Mouse (Mus musculus): Measurements from ENCODE around the gene Hdac4.

Gene Hdac4

DNA sequence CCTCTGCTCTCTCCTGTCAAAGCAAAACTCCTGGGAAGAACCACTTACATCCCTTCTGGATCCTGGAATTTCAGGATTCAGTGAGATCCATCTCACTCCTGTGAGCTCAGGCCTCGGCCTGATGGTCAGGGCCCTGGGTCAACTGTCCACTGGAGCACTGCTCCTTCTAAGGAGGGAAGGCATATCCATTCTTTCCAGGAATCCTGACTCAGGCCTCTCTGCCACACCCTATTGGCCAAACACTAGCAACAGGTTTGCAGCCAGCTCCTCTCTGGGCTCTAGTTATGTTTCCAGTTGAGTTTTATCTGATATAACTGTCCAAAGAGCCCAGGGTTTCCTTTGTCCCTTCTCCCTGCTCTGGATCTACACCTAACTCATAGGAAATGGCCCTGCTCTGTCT lies 254.4 kb downstream of the Hdac4 start:
- in situ Hi-C loops (cut with MboI; ENCODE audit: unreplicated experiment in 2 of 2) = no loop called here

DNA sequence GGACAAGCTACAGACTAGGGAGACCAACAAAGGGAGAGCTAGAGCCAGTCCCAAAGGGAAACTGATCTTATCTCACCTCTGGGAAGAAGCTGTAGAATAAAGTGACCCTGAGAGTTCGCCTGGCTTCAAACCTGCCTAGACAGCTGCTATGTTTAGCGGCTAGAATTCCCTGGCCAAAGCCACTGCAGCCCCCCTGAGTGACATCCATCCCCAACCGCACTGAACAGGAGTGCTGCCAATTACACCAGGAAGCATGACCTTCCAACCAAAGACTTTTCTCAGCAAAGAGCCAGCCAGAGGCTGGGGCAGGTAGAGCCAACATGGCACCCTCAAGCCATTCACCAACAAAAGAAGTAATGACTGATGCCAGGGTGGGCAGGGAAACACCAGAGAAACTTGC lies 260.3 kb downstream of the Hdac4 start:
- in situ Hi-C loops (cut with MboI; ENCODE audit: unreplicated experiment in 2 of 2) = no loop called here

DNA sequence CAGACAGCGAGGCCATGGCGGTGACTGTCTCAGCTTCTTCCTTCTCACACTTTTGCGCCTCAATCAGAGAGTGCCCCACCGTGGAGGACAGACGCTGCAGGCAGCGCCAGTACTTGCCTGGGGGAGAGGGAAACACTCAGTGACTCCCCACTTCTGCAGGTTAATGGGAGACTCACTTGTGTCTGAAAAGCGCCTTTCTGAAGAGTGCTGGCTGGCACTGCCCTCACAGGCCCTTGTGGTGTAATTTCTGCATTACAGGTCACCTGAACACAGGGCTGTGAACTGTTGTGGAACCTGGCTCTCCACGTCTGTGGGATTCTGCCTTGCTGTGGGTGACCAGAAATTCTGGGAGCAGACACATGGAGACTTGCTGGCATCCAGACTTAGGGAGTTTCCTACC lies 261.8 kb downstream of the Hdac4 start:
- in situ Hi-C loops (cut with MboI; ENCODE audit: unreplicated experiment in 2 of 2) = no loop called here

DNA sequence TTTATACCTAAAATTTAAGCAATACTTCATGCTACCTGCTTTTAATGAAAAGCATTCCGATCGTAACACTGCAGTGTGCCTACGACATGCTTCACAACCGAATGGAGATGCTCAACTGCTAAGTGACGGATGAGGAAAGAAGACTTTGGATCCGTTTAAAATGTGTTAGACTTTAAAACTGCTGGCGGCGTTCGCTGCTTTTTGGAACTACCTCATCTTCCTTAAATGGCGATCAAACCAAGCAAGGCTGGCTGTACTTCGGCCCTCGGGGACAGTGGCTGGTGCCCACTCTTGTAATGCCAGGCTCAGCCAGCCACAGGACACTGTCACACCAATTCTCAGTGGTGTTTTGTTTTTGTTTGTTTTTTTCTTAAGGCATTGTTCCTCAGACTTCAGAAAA lies 263.3 kb downstream of the Hdac4 start:
- in situ Hi-C loops (cut with MboI; ENCODE audit: unreplicated experiment in 2 of 2) = no loop called here

DNA sequence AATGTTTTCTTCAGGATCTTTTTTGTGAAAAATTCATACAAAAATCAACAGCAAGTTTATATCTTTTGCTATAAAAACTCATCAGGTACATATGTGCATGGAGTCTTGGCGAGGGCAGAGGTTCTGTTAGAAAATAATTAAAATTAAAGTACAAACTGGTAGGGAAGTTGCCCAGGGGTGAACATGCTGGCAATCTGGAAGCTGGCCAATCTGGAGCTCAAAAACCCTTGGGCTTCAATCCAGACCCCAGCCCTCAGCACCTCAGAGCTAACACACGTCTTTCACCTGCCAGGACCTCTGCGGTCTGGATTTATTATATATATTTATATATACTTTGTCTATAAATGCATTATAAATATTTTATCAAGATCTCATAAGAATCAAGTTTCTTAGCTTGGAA lies 263.7 kb downstream of the Hdac4 start:
- in situ Hi-C loops (cut with MboI; ENCODE audit: unreplicated experiment in 2 of 2) = no loop called here

DNA sequence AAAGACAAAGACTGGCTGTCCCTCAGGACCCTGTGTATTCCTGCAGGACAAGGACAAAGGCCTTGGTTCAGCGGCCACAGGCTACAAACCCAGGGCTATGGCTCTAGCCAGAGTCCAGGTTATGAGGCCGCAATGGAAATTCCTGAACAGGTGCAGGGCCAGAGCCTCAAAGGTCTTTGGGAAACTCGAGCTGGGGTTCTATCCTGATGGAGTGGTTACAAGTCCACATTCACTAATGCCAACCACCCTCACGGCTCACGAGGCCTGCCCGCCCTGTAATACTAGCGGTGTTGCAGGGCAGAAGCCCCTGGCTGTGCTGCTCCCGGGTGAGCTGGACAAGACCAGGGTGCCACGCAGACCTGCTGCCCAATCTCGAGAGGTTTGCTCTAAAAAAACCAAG lies 264.3 kb downstream of the Hdac4 start:
- in situ Hi-C loops (cut with MboI; ENCODE audit: unreplicated experiment in 2 of 2) = no loop called here

DNA sequence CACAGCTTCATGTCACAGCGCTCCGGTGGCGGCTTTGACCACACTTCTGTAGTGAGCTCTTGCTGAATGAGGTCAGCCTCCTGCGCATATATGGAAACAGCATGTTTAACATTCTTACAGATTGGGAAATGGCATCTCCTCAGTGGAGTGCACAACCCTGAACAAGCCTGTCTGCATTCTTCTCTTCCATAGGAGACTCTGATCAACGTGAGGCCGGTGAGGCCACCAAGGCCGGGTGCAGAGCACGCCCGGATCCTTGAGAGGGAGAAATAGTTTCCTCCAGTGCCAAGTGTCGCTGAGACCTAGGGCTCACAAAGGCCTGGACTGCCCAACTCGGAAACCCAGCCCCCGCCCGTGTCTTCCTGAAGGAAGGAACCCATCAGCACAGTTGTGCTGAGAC lies 266.4 kb downstream of the Hdac4 start:
- in situ Hi-C loops (cut with MboI; ENCODE audit: unreplicated experiment in 2 of 2) = no loop called here

DNA sequence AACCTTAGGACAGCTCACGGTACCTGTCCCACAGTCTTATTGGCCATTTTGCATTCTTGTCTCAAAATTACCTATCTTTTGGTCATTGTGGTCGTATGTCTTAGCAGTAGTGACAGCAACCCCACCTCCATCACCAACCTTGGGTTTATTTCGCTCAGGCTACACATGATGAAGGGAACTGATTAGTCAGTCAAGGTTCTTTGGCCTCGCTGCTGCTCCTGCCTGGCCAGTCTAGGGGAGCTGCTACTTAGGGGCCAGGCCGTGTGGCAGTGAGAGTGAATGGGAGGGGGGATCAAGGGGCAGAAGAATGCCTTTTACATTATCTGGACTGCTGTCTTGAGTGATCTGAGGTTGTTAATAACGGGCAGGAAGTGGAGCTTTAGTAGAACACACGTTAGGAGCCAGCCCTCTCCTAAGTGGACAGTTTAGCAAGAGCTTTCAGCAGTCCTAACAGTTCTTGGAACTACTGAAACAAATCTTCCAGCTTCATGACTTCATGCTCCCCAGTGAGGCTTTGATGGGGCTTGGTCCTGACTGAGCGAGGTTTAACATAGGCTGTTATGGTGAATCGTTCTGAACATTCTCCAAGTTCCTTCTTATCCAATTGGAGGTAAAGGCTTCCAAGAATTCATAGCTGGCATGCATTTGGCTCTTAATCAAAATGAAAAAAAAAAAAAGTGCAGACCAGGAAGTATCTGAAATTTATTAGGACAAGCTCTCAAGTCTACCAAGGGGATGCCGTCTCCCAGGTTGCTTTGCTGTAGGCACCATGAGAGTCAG lies 267.8 kb downstream of the Hdac4 start:
- in situ Hi-C loops (cut with MboI; ENCODE audit: unreplicated experiment in 2 of 2) = no loop called here

DNA sequence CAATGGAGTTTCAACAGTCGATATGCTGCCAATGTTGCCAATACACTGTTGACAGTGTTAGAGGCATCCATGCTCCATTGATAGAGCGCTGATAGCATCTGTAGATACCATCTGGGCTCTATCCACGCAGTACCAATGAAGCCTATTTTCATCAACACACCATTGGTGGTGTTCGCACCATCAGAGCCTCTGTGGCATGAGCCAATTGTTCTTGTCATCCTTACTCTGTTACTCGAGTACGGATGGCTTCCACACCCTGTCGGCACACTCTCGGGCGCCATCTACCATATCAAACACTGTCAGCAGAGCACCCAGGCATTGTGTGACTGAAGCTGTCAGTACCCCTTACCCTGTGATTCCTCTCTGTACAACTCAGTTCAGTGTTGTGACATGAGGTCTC lies 271.9 kb downstream of the Hdac4 start:
- in situ Hi-C loops (cut with MboI; ENCODE audit: unreplicated experiment in 2 of 2) = no loop called here

DNA sequence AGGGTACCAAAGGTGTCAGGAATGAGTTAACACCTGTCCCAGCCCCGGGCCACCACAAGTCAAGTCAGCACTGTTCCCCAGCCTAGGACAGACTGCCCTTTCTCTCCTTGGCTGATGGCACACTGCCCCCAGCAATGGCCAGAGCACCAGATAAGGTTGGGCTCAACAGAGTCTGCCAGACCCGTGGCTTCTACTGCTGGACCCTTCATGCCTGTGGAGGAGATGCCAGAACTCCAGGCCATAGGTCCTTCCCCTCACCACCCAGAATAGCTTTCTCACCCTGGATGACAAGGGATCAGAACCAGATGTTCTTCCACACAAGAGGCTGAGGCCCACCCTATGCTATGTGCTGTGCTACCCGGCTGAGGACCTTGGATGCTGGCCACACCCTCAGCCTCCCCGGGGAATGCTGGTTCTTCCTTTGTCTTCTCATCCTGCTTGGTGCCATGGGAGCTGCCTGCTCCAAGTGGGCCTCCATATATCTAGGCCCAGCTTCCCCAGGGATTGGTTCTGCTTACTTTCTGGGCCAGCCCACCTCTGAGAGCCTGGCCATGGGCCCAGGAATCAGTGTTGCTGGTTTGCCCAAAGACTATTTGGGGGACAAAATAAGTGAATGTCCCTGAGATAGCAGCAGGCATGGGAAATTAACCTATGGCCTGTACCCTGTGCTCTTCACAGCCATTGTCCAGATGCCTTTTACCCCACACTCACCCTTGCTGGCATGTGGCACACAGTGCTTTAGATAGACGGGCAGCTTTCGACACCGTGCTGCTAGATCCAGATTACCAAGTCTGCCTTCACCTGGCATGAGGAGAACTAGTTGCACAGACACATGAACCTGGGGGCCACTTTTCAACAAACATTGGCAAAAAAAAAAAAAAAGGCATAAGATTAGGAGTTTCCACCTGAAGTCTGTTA lies 273.0 kb downstream of the Hdac4 start:
- in situ Hi-C loops (cut with MboI; ENCODE audit: unreplicated experiment in 2 of 2) = no loop called here

DNA sequence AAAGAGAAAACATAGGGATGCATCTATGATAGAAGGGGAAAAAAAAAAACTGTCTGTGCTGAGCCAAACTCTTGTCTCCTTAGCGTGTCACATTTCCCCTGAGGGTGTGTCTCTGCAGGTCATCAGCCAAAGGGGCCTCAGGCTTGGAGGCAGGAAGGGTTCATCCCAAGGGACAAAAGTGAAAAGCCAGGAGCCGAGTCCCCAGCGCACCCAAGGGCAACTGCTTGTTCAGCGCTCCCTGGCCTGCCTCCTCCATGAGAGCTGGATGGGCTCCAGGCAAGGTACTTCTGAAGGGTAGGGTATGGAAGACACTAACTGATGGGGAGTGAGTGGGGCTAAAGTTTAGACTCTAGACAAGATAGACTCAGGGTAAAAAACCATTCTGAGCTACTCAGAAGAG lies 273.8 kb downstream of the Hdac4 start:
- in situ Hi-C loops (cut with MboI; ENCODE audit: unreplicated experiment in 2 of 2) = no loop called here

DNA sequence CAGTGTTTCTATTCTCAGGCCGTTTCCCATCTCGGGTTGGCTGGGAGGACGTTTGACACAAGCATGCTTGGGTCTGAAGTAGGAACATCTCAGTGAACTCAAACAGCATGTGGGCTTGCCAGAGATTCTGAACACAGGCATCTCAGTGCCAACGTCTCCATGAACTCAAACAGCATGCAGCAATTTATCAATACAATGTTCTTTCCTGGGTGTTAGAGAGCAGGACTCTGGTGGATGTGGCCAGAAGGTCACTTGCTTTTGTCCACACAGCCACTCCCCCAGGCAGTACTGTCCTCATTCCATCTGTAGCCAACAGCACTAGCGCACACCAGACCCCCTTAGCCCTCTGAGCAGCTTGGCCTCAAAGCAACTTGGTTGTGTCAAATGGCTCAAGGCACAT lies 274.2 kb downstream of the Hdac4 start:
- in situ Hi-C loops (cut with MboI; ENCODE audit: unreplicated experiment in 2 of 2) = no loop called here

DNA sequence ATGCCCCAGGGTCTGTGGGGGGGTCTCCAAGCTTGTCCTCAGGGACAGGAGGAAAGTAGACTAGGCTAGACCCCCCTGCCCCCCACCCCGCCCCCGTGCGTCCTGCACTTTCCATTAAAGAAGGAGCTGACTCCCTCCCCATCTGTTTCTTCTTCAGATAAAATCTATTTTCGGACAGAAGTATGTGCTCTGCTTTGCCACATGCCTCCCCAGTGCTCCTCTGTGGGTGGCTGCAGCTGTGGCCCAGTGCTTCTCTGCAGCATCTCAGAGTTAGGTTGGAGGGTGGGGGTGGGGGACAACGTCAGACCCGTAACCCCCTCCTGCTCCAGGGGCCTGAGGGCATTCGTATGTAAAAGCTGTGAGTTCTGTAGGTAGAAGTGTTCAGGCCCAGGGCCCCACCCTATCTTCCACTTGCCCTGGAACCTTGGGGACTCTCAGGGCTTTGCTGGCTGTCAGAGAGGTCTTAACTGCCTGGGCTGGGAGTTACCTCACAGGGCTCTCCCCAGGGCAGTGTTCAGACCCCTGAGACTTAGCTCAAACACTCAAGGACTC lies 275.4 kb downstream of the Hdac4 start:
- in situ Hi-C loops (cut with MboI; ENCODE audit: unreplicated experiment in 2 of 2) = no loop called here

DNA sequence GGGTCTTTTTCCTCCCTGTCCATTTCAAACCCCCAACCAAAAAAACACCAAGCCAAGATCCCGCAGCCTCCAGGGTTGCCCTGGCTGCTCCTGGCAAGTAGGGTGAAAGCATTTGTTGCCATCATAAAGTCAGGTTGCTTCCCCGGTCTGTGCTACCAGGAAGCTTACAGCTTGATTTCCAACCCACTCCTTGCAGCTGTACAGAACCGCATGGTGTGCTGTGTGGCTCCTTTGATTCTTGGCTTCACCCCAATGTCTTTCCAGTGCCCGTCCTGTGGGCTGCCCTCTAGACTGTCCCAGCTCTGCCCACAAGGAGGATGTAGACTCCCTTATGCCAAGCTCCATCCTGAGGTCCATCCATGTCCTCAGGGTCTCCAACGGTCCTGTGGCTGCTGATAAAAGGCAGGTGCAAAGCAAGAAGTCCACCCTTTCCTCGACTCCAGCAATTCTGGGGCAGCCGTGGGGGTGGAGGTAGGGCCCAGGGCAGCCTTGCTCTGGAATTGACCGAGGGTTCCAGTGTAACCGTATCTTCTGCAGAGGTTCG lies 277.2 kb downstream of the Hdac4 start:
- in situ Hi-C loops (cut with MboI; ENCODE audit: unreplicated experiment in 2 of 2) = loop anchor here in 1 of 2 experiments (10.0 kb wide), 1 partner anchor 696 kb away; the partner anchor contains the start of gene Olfr12

DNA sequence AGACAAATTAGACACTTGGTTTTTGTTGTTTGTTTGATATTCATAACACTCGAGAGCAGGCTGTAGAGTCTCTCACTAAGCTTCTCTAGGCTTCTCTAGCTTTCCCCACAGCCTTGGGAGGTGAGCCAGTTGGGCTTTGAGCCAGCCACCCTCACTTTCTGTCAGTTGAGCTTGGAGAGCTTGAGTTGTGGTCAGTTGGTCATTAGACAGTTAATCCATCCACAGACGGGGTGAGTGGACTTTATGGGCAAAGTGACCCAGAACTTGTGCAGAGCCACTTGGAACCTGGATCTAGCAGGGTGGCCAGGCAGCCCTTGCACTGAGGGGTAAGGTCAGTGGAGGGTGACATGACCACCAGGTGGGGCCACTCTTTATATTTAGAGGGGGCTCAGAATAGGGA lies 277.9 kb downstream of the Hdac4 start:
- in situ Hi-C loops (cut with MboI; ENCODE audit: unreplicated experiment in 2 of 2) = loop anchor here in 1 of 2 experiments (10.0 kb wide), 1 partner anchor 697 kb away; the partner anchor contains the start of gene Olfr12

DNA sequence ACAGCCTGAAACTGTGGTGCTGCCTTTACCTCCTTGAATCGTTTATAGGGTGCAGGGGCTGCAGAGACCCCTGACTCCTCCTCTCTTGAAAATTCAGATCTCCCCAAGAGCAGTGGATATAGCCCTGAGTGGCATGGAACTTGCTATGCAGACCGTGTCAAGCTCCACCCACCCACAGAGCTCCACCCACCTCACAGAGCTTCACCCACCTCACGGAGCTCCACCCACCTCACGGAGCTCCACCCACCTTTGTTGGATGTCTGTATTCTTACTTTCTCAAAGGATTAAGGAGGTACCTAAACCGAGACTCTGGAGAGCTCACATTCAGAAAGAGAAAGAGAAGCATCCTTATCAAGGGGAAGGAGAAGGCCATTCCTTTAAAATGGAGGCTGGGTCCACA lies 279.5 kb downstream of the Hdac4 start:
- in situ Hi-C loops (cut with MboI; ENCODE audit: unreplicated experiment in 2 of 2) = loop anchor here in 1 of 2 experiments (10.0 kb wide), 1 partner anchor 699 kb away; the partner anchor contains the start of gene Olfr12

DNA sequence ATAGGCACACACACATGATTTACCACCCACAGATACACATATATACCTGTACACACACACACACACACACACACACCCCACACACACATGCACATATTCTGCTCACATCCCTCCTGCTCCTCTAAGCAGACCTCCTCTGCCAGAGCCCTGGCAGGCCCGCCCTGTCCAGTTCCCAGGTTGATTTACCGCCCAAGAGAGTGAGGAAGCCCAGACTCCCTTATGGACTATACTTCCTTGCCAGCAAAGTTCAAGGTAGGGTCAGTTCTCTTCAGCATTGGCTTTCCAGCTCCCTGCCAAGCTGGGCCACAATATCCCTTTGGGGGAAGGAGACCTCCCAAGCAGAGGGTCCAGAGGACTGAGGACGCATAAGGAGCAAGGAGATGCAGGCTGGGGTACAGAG lies 280.9 kb downstream of the Hdac4 start:
- in situ Hi-C loops (cut with MboI; ENCODE audit: unreplicated experiment in 2 of 2) = loop anchor here (5.0 to 10.0 kb wide), 3 partner anchors 538 to 700 kb away; partner anchors contain the start of gene Olfr12 (in 1 of the 2)

DNA sequence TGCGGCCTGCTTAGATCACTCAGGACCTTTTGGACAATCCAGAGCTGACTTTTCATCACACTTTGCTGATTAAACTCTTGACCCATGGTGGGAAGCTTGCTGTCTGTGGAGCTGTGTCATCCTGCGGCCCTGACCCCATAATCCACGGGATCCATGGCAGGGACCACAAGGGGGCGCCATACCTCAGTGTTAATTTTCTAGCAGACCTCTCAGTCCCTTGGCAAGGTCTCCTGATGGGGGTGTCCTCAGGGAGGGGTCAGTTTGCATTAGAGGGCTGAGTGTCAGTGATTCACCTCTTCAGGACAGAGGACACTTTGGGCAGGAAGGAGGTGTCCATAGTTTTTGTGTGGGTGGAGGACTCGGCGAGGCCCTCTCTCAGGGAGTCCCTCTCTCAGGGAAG lies 281.6 kb downstream of the Hdac4 start:
- in situ Hi-C loops (cut with MboI; ENCODE audit: unreplicated experiment in 2 of 2) = loop anchor here (5.0 to 10.0 kb wide), 3 partner anchors 538 to 701 kb away; partner anchors contain the start of gene Olfr12 (in 1 of the 2)

DNA sequence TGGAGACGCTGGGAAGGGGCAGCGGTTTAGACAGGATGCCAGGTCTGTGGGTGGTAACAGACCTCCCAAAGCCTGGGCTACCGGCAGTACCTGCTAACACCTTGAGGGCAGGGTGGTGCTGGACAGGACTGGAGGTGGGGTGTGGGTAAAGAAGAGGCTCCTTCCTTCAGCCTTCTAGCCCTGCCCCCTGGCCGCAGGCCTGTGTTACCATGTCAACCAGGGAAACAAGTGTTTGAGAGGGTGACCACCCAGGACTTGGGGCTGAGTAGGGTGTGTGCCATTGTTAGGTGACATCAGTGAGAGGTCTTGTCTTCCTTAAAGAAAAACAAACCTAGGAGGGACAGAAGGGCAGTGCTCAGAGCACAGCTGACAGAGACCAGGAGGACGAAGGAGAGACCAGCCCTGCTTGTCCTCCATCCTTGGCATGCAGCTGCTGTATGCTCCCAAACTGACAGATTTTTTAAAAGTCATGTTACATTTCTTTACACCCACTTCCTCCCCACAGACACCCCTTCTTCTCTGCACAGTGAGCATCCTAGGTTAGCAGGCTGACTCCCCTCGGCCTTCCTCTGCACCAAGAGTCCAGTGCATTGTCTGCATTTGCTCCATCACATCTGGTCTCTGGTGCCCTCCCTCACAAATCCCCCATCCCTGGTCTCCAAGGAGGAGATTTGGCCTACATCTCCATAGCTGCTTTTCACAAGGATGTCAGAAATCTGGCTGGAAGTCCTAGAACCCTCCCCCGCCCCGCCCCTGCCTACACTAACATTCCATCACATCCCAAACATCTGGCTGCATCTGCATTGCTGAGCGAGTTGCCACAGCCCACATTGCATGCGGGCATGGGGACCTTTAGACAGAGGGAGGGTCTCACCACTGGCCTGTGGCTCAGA lies 283.0 kb downstream of the Hdac4 start:
- in situ Hi-C loops (cut with MboI; ENCODE audit: unreplicated experiment in 2 of 2) = loop anchor here (5.0 to 10.0 kb wide), 3 partner anchors 540 to 702 kb away; partner anchors contain the start of gene Olfr12 (in 1 of the 2)

DNA sequence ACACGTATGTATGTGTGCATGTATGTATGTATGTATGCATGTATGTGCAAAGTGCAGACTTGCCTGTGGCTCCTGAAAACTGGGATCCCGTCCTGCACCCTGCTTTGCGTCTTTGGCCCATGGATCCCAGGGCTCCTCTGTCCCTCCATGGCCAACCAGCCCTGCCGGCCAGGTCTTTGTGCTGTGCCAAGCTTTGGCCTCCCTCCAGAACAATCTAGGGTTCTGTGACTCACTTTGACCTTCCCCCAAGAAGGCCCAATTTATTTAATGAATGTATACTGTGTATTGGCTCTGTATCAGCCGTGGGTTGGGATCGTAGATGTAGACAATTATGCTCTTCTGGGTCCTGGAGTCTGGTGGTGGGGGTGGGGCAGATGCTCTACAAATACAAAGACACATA lies 290.2 kb downstream of the Hdac4 start:
- in situ Hi-C loops (cut with MboI; ENCODE audit: unreplicated experiment in 2 of 2) = no loop called here

All from v-Abl transformed pro-B cells (cell line).